Mouse (Mus musculus): Measurements from ENCODE around the gene Fam228b.

GRCm38 (mm10) chr12:4706901-4707300 is 62.2 kb downstream of the Fam228b start:
- TF ChIP-seq CTCF (conservative IDR thresholded peaks at IDR 0.05; ENCODE audit: low read length), result no peak
- TF ChIP-seq POU5F1 (IDR thresholded peaks at IDR 0.05; ENCODE audit: borderline replicate concordance, low read length), result no peak

All from E14TG2a.4 (cell line).